Mouse (Mus musculus) bone marrow, adult 2 months (tissue): ENCODE data around the gene Eif5a2.

Experiments
- CTCF ChIP-seq: fragments of 200-500 bp; IDR thresholded peaks from 2 replicates; pipeline ENCODE4 v1.5.1; 2011; ENCODE audit warnings: low read length, control low read depth; ENCODE audit not compliant: control insufficient read depth, insufficient read depth
- POLR2A ChIP-seq: fragments of 200-500 bp; IDR thresholded peaks from 2 replicates; pipeline ENCODE4 v1.6.1; 2011; ENCODE audit warnings: low read depth, mild to moderate bottlenecking, control low read depth, low read length, borderline replicate concordance; ENCODE audit not compliant: control insufficient read depth

DNA sequence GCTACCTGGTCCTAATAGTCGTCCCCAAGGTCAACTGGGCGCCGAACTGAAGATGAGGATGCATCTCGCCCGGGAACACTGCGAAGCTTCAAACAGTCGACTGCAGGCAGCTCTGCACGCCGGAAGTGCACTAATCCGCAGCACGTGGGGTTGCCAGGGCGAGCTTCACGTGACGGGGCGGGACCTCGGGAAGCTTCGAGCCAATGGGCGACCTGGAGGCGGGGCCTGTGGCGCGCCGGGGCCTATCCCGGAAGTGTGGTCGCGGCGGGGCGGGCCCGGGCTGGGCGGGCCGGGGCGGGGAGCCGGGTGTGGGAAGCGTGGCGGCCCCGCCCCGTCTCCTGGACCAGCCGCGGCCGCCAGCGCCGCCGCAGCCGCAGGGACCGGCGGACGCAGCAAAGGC lies at the start of gene Eif5a2:
- TF ChIP-seq CTCF, result no peak
- 0 out of 2 replicates have a peak, but pooled peaks have one; percentile 12 for TF ChIP-seq POLR2A
